Mouse (Mus musculus) heart, embryonic 14.5 days (tissue): ENCODE results near the gene Krt17. TPM values are rescaled to one million over a fixed set of nuclear protein-coding genes. Genes with fewer than 3 reads are reported as not detected.

Experiments used
- ATAC-seq: fragments of 200-750 bp; cut with Nextera tagmentation; 2 replicates; pipeline ENCODE4 v1.8.0; 2017; ENCODE audit warnings: low read depth, moderate TSS enrichment; ENCODE audit not compliant: insufficient number of reproducible peaks, insufficient read depth, low FRiP score
- H3K27ac ChIP-seq, 2 experiments: fragments of 200-500 bp in 1 of 2; fragments of 300-500 bp in 1 of 2; sonication (generic) in 1 of 2; replicated peaks in 1 of 2; 2 replicates each; pipeline ENCODE4 v1.5.1; 2012 to 2014; ENCODE audit warnings: low read depth in 2 of 2, low read length in 2 of 2, control low read depth in 1 of 2, mild to moderate bottlenecking in 1 of 2, mixed read lengths in 1 of 2; ENCODE audit not compliant: control insufficient read depth in 1 of 2, insufficient read depth in 1 of 2
- H3K27me3 ChIP-seq: fragments of 300-500 bp; sonication (generic); 2 replicates; pipeline ENCODE4 v1.6.1; 2014; ENCODE audit warnings: mild to moderate bottlenecking, low read length, control low read depth; ENCODE audit not compliant: control insufficient read depth, insufficient read depth
- H3K36me3 ChIP-seq: fragments of 300-500 bp; sonication (generic); 2 replicates; pipeline ENCODE4 v1.6.1; 2014; ENCODE audit warnings: mild to moderate bottlenecking, control low read depth, low read length, mixed read lengths; ENCODE audit not compliant: control insufficient read depth, insufficient read depth
- H3K4me1 ChIP-seq, 2 experiments: fragments of 200-500 bp in 1 of 2; fragments of 300-500 bp in 1 of 2; sonication (generic) in 1 of 2; 2 replicates each; pipeline ENCODE4 v1.6.1; 2012 to 2014; ENCODE audit warnings: low read length in 2 of 2, control low read depth in 1 of 2, mixed read lengths in 1 of 2; ENCODE audit not compliant: control insufficient read depth in 2 of 2, insufficient read depth in 2 of 2
- H3K4me2 ChIP-seq: fragments of 300-500 bp; sonication (generic); 2 replicates; pipeline ENCODE4 v1.6.1; 2014; ENCODE audit warnings: mild to moderate bottlenecking, low read length
- H3K4me3 ChIP-seq, 2 experiments: fragments of 200-500 bp in 1 of 2; fragments of 300-500 bp in 1 of 2; sonication (generic) in 1 of 2; 2 replicates each; pipeline ENCODE4 v1.5.1; 2012 to 2014; ENCODE audit warnings: low read length in 2 of 2, mild to moderate bottlenecking in 2 of 2, control low read depth in 1 of 2, low read depth in 1 of 2, moderate library complexity in 1 of 2; ENCODE audit not compliant: control insufficient read depth in 1 of 2, insufficient read depth in 1 of 2
- H3K9ac ChIP-seq: fragments of 300-500 bp; sonication (generic); 2 replicates; pipeline ENCODE4 v1.6.1; 2014; ENCODE audit warnings: mild to moderate bottlenecking, low read length
- H3K9me3 ChIP-seq: fragments of 300-500 bp; sonication (generic); 2 replicates; pipeline ENCODE4 v1.6.1; 2016; ENCODE audit warnings: low read length, control low read depth; ENCODE audit not compliant: control insufficient read depth
- WGBS: fragments of 180-500 bp; shearing (Covaris S2); extraction: QIAGEN DNeasy Blood & Tissue Kit; methylation state at CpG from one replicate; pipeline ENCODE4 v1.1.7; 2014; 5-methylcytosine and 5-hydroxymethylcytosine counted together
- polyA plus RNA-seq: library from polyadenylated mRNA; unstranded; fragments of >200 nt; fragmentation: Nextera tagmentation; extraction: Ambion mirVana; gene quantifications from 2 replicates; pipeline ENCODE4 v1.2.1, GENCODE M21; 2014

The Krt17 gene
- polyA plus RNA-seq, 1 experiment from 2014 or later, result 1.4 TPM

- H3K9me3 ChIP-seq, result no peaks in the 10 kb centered on the region
- H3K9ac ChIP-seq, result no peak overlapping the region
- no peaks in the 10 kb centered on the region; a peak in 1 of 4 replicates for H3K4me1 ChIP-seq
- no peak overlapping the region for H3K27ac ChIP-seq
- 19% methylated on average over 13 of the region's 13 CpGs for WGBS
- ATAC-seq, result no peak
- no peak overlapping the region for H3K4me3 ChIP-seq
- H3K36me3 ChIP-seq, result no peaks in the 10 kb centered on the region
- H3K27me3 ChIP-seq, result peaks cover 10% of the 10 kb centered on the region
- no peak overlapping the region for H3K4me2 ChIP-seq
Observed at GRCm38 (mm10) chr11:100262058-100262980, 1.5 kb upstream of the Krt17 start.

GRCm38 (mm10) chr11:100261235-100261605 lies 391 bp upstream of the Krt17 start:
- H3K4me3 ChIP-seq, result no peak overlapping the region
- no peaks in the 10 kb centered on the region; a peak in 1 of 4 replicates for H3K4me1 ChIP-seq
- H3K36me3 ChIP-seq, result no peaks in the 10 kb centered on the region
- H3K4me2 ChIP-seq, result no peak overlapping the region
- WGBS, result 79% methylated on average over 9 of the region's 9 CpGs
- peaks cover 10% of the 10 kb centered on the region for H3K27me3 ChIP-seq
- ATAC-seq, result no peak
- H3K27ac ChIP-seq, result no peak overlapping the region
- H3K9me3 ChIP-seq, result no peaks in the 10 kb centered on the region
- no peak overlapping the region for H3K9ac ChIP-seq

GRCm38 (mm10) chr11:100259079-100259478 lies 1.8 kb downstream of the Krt17 start:
- ATAC-seq, result no peak
- Histone ChIP-seq H3K9ac (no peak overlapping the region), H3K27ac (no peak overlapping the region)

GRCm38 (mm10) chr11:100257967-100258366 lies 2.9 kb downstream of the Krt17 start:
- no peak for ATAC-seq
- H3K27me3 ChIP-seq, result peaks cover 7% of the 10 kb centered on the region; the same call in 1 of the 2 replicates
- H3K27ac ChIP-seq, result no peak overlapping the region
- H3K9ac ChIP-seq, result no peak overlapping the region
- WGBS, result 86% methylated on average over 1 of the region's 1 CpGs
- H3K9me3 ChIP-seq, result no peaks in the 10 kb centered on the region
- H3K36me3 ChIP-seq, result no peaks in the 10 kb centered on the region
- H3K4me2 ChIP-seq, result no peak overlapping the region
- no peak overlapping the region for H3K4me3 ChIP-seq
- no peaks in the 10 kb centered on the region; a peak in 1 of 4 replicates for H3K4me1 ChIP-seq

More at GRCm38 (mm10) chr11:100259079-100259478, 1.8 kb downstream of the Krt17 start:
- 82% methylated on average over 9 of the region's 9 CpGs for WGBS
- no peak overlapping the region for H3K4me3 ChIP-seq
- H3K27me3 ChIP-seq, result peaks cover 10% of the 10 kb centered on the region
- H3K4me1 ChIP-seq, result no peaks in the 10 kb centered on the region; a peak in 1 of 4 replicates
- no peaks in the 10 kb centered on the region for H3K36me3 ChIP-seq
- H3K9me3 ChIP-seq, result no peaks in the 10 kb centered on the region
- H3K4me2 ChIP-seq, result no peak overlapping the region

- Histone ChIP-seq H3K27ac (no peak overlapping the region), H3K4me3 (no peak overlapping the region), H3K4me1 (no peaks in the 10 kb centered on the region), H3K9me3 (no peaks in the 10 kb centered on the region), H3K9ac (no peak overlapping the region), H3K36me3 (no peaks in the 10 kb centered on the region), H3K27me3 (no peaks in the 10 kb centered on the region), H3K4me2 (no peak overlapping the region)
- 89% methylated on average over 6 of the region's 6 CpGs for WGBS
- no peak for ATAC-seq
Observed at GRCm38 (mm10) chr11:100255514-100255913, 5.3 kb downstream of the Krt17 start.

GRCm38 (mm10) chr11:100254360-100255090 lies 6.3 kb downstream of the Krt17 start:
- ATAC-seq, result no peak
- Histone ChIP-seq H3K27ac (no peak overlapping the region), H3K27me3 (no peaks in the 10 kb centered on the region), H3K9me3 (no peaks in the 10 kb centered on the region), H3K4me1 (no peaks in the 10 kb centered on the region), H3K4me2 (no peak overlapping the region), H3K36me3 (no peaks in the 10 kb centered on the region), H3K9ac (no peak overlapping the region), H3K4me3 (no peak overlapping the region)
- WGBS, result 50% methylated on average over 5 of the region's 5 CpGs

- no peaks in the 10 kb centered on the region for H3K27me3 ChIP-seq
- H3K4me3 ChIP-seq, result no peak within 1 kb of the TSS
- no peak for ATAC-seq
- 70% methylated on average over 7 of the region's 7 CpGs for WGBS
- H3K9ac ChIP-seq, result no peak within 1 kb of the TSS
- no peaks in the 10 kb centered on the region for H3K36me3 ChIP-seq
- H3K4me1 ChIP-seq, result no peaks in the 10 kb centered on the region
- no peak within 1 kb of the TSS for H3K4me2 ChIP-seq
- H3K27ac ChIP-seq, result no peak within 1 kb of the TSS
- no peaks in the 10 kb centered on the region for H3K9me3 ChIP-seq
Observed at GRCm38 (mm10) chr11:100248852-100249465, 11.9 kb downstream of the Krt17 start, which contains the start of gene Krt16. Krt16 (minus strand) TSS chr11:100248902.
